Mouse (Mus musculus) spleen, adult 2 months (tissue): ENCODE measurements around the gene Plekhh2. TPM values are rescaled to one million over a fixed set of nuclear protein-coding genes. Genes with fewer than 3 reads are reported as not detected.
A peak's percentile ranks its signal among the peaks of the same experiment; 100 is the strongest.

Experiments used
- DNase-seq, 2 experiments: peaks; one replicate each; pipeline versions ENCODE4 v3.0.0 to v3.0.0-alpha.2; 2012 to 2021; ENCODE audit warnings: low spot score in 2 of 2, low read depth in 1 of 2
- H3K27ac ChIP-seq: fragments of 200-500 bp; 2 replicates; pipeline ENCODE4 v1.5.1; 2012; ENCODE audit warnings: low read length, inconsistent platforms; ENCODE audit not compliant: insufficient read depth
- H3K27me3 ChIP-seq: fragments of 200-500 bp; 2 replicates; pipeline ENCODE4 v1.6.1; 2012; ENCODE audit warnings: mild to moderate bottlenecking, moderate library complexity, low read length, inconsistent platforms; ENCODE audit not compliant: control insufficient read depth, insufficient read depth
- H3K36me3 ChIP-seq: fragments of 200-500 bp; 2 replicates; pipeline ENCODE4 v1.6.1; 2012; ENCODE audit warnings: mild to moderate bottlenecking, low read length, inconsistent platforms; ENCODE audit not compliant: control insufficient read depth, insufficient read depth
- H3K4me1 ChIP-seq: fragments of 200-500 bp; 2 replicates; pipeline ENCODE4 v1.6.1; 2011; ENCODE audit warnings: inconsistent platforms; ENCODE audit not compliant: control insufficient read depth, insufficient read depth, insufficient read length
- H3K4me3 ChIP-seq: fragments of 200-500 bp; 2 replicates; pipeline ENCODE4 v1.5.1; 2011; ENCODE audit warnings: mild to moderate bottlenecking, inconsistent platforms; ENCODE audit not compliant: insufficient read depth, insufficient read length; ENCODE audit errors: extremely low read depth
- CTCF ChIP-seq: fragments of 200-500 bp; IDR thresholded peaks from 2 replicates; pipeline ENCODE4 v1.5.1; 2011; ENCODE audit warnings: mild to moderate bottlenecking, inconsistent platforms; ENCODE audit not compliant: insufficient read depth, insufficient read length, insufficient replicate concordance; ENCODE audit errors: extremely low read depth
- POLR2A ChIP-seq: fragments of 200-500 bp; IDR thresholded peaks from 2 replicates; pipeline ENCODE4 v1.6.1; 2011; ENCODE audit warnings: low read depth, low read length, inconsistent platforms
- WGBS: fragments of 180-500 bp; shearing (Covaris S2); methylation state at CpG from one replicate; pipeline ENCODE4 v1.1.7; 2018; 5-methylcytosine and 5-hydroxymethylcytosine counted together
- polyA plus RNA-seq: library from polyadenylated mRNA; depleted of rRNA; stranded (reverse); fragments of >200 nt; gene quantifications from 2 replicates; pipeline ENCODE4 v1.2.3, GENCODE M21; 2012

Plekhh2 gene
- polyA plus RNA-seq, 1 experiment = 1.6 TPM

DNA sequence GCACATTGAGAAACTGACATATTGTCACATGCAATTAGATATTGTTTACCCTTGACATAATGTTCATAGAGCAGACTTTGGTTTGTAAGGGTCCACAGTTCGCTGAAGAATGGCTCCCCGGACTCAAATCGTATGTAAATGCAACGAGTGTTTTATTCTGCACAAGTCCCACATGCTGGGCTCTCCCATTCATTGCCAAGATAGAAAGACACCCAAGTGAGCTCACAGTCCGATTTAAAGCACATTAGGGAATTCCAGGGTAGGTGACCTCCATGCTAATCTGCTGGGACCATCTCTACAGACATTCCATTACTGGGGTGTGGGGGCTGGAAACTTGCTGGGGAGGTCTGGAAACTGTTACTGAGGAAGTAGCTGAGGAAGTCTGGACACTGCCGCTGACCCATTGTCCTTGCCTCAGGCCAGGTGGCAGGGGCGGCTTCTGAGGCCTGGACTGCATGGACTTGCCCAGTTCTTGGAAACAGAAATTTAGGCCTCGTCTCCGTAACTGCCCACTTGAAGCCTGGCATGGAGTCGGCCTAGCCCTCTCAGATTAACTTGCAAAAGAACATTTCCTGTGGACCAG lies 128.2 kb downstream of the Plekhh2 start:
- H3K4me1 ChIP-seq = no peaks in the 10 kb centered on the region
- H3K27me3 ChIP-seq = no peaks in the 10 kb centered on the region
- H3K27ac ChIP-seq = no peak overlapping the region
- WGBS = 87% methylated on average over 10 of the region's 10 CpGs
- no peaks in the 10 kb centered on the region for H3K36me3 ChIP-seq
- DNase-seq = no peak
- no peak overlapping the region for H3K4me3 ChIP-seq
- TF ChIP-seq POLR2A = no peak
- no peak for TF ChIP-seq CTCF

DNA sequence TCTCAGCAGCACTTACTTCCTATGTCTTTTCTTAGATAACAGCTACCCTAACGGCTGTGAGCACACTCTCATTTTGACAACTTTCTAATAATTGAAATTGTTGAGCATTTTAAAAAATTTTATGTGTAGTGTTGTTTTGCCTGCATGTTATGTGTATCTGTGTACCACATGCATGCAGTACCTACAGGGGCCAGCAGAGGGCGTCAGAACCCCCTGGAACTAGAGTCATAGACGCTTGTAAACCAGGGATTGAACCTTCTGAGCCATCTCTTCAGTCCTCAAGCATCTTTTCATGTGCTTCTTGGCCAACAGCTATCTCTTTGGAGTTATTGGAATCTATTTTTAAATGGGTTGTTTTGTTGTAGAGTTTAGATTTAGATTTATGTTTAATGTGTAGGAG lies 130.2 kb downstream of the Plekhh2 start:
- WGBS = 45% methylated on average over 3 of the region's 3 CpGs
- no peaks in the 10 kb centered on the region for H3K27me3 ChIP-seq
- H3K4me1 ChIP-seq = no peaks in the 10 kb centered on the region
- H3K4me3 ChIP-seq = no peak overlapping the region
- peak in 1 of 2 experiments; percentile 12 for DNase-seq
- no peak overlapping the region for H3K27ac ChIP-seq
- H3K36me3 ChIP-seq = no peaks in the 10 kb centered on the region
- TF ChIP-seq CTCF (no peak; the same call in 1 of the 2 replicates), POLR2A (no peak)

DNA sequence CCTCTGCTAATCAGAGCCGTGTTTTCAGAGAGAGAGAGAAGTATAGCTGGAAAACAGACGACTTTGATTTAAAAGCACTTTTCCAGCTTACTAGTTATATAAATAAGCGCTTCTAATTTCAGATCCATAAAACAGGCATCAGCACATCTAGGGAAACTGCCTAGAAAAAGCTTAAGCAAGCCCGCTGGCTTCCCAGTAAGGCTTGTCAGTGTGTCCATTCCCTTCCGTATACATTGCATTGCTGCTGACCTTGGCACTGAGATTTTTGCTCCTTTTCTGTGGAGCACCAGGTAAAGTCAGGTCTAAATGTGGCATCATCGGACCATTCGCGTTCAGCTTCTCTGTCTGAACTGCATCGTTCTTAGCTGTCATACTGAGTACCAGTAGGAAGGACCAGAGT lies 130.6 kb downstream of the Plekhh2 start:
- no peaks in the 10 kb centered on the region for H3K36me3 ChIP-seq
- H3K4me1 ChIP-seq = no peaks in the 10 kb centered on the region
- no peak for DNase-seq
- TF ChIP-seq POLR2A = no peak
- no peak for TF ChIP-seq CTCF
- 95% methylated on average over 9 of the region's 9 CpGs for WGBS
- no peaks in the 10 kb centered on the region for H3K27me3 ChIP-seq
- H3K27ac ChIP-seq = no peak overlapping the region
- no peak overlapping the region for H3K4me3 ChIP-seq

DNA sequence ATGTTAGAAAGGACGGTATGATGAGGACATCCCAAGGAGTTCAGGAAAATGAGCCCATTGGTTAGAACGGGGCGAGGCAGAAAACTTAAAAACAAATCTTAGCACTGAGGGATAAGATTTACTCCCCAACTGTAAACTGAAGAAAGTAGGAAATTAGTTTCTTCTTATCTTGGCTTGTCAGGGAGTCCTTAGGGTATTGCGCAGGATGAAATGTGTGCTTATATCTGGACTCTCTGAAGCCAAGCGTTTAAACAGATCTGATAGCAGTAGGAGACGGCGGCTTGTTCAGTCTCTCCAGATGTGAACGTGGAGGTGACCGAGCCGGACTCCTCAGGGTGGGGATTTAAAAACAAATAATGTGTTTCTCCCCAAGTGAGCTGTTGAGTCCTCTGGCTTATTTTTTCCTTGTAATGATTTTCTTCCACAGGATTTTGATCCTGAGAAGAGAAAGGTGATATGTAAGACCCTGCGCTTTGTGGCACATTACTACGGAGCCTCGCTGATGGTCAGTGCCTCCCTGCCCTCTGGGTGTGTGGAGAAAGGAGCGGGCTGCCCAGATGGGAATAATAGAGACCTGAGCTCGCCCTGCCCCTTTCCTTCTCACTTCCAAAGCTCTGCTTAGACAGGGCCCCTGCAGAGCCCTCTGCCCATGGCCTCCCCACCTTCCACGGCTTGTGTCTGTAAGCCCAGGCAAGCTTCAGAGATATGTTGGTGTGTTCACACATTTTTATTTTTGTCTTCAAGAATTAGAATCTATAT lies 132.8 kb downstream of the Plekhh2 start:
- DNase-seq = no peak
- Histone ChIP-seq H3K4me1 (no peaks in the 10 kb centered on the region), H3K4me3 (no peak overlapping the region), H3K27ac (no peak overlapping the region), H3K27me3 (no peaks in the 10 kb centered on the region), H3K36me3 (no peaks in the 10 kb centered on the region)
- 85% methylated on average over 16 of the region's 16 CpGs for WGBS
- TF ChIP-seq CTCF (no peak), POLR2A (no peak)

DNA sequence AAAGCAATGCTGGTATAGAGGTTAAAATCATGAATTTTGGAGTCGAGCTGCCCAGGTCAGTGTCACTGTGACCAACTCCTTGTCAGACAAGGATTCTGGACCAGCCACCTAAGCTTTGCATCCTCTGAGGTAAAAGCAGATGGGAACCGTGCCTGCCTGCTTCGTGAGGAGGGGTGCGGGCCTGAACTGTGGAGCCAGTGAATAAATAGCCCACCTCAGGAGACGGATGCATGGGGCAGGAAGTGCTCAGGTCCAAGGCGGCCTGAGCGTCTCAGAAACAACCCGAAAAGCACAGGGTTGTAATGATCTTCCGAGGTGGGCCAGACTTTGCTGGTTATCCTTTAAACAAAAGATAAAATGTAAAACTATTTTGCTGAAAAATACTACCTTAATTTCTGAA lies 133.4 kb downstream of the Plekhh2 start:
- H3K27ac ChIP-seq = no peak overlapping the region
- H3K27me3 ChIP-seq = no peaks in the 10 kb centered on the region
- no peaks in the 10 kb centered on the region for H3K36me3 ChIP-seq
- 86% methylated on average over 9 of the region's 9 CpGs for WGBS
- no peak for DNase-seq
- TF ChIP-seq CTCF = no peak
- TF ChIP-seq POLR2A = no peak
- no peak overlapping the region for H3K4me3 ChIP-seq
- no peaks in the 10 kb centered on the region for H3K4me1 ChIP-seq

DNA sequence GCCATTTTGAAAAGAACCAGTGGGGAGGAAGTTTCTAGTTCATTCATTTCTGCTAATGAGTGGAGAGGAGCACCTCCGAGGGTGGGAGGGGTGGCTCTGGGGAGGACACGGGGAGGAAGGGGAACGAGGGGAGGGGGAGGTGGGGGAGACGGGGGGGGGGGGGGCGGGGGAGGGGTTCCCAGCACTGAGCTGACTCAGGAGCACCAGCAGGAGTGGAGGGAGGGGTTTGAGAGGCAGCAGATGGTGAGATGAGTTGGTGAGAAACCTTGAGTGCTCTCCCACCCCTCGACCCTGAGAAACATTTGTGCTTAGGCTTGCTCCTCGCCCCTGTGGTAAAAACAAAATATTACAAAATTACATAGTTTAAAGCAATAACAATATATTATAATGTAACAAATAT lies 134.2 kb downstream of the Plekhh2 start:
- H3K27ac ChIP-seq = no peak overlapping the region
- H3K4me3 ChIP-seq = no peak overlapping the region
- DNase-seq = no peak
- H3K36me3 ChIP-seq = no peaks in the 10 kb centered on the region
- no peaks in the 10 kb centered on the region for H3K27me3 ChIP-seq
- H3K4me1 ChIP-seq = no peaks in the 10 kb centered on the region
- WGBS = 40% methylated on average over 3 of the region's 7 CpGs
- no peak for TF ChIP-seq CTCF
- TF ChIP-seq POLR2A = no peak

DNA sequence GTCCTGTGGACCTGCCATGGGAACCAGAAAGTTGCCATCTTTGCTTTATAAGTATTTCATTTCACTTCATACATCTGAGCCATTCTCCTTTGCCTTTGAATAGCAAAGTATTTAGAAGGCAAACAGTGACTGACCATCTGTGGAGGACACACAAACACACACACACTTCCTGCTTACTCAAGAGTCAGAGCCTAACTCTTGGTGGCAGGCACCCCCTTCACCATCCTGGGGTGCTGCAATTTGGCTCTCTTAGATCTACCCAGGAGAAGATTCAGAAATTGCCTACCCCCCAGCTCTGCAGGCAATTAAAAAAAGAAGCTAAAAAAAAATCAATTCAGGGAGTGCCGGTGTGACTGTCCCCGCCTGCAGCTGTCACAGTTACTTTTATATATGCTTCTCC lies 134.8 kb downstream of the Plekhh2 start:
- no peak overlapping the region for H3K27ac ChIP-seq
- WGBS = 86% methylated on average over 2 of the region's 2 CpGs
- no peak for DNase-seq
- no peak for TF ChIP-seq CTCF
- no peak for TF ChIP-seq POLR2A
- no peaks in the 10 kb centered on the region for H3K27me3 ChIP-seq
- no peaks in the 10 kb centered on the region for H3K36me3 ChIP-seq
- no peaks in the 10 kb centered on the region for H3K4me1 ChIP-seq
- no peak overlapping the region for H3K4me3 ChIP-seq
